Mouse (Mus musculus) lung, postnatal 0 days (tissue): ENCODE measurements around the gene Ppp6r3. TPM values are rescaled to one million over a fixed set of nuclear protein-coding genes. Genes with fewer than 3 reads are reported as not detected.

Experiments used
- ATAC-seq: fragments of 200-750 bp; cut with Nextera tagmentation; 2 replicates; pipeline ENCODE4 v1.8.0; 2017; ENCODE audit warnings: moderate library complexity
- DNase-seq: peaks from one replicate; pipeline ENCODE4 v3.0.0-alpha.2; 2016; ENCODE audit warnings: low spot score
- H3K27ac ChIP-seq: fragments of 300-500 bp; sonication (generic); 2 replicates; pipeline ENCODE4 v1.5.1; 2014; ENCODE audit warnings: antibody characterized with exemption, mild to moderate bottlenecking, low read length, mixed read lengths
- H3K27me3 ChIP-seq: fragments of 300-500 bp; sonication (generic); replicated peaks from 2 replicates; pipeline ENCODE4 v1.6.1; 2014; ENCODE audit warnings: low read length, mixed read lengths; ENCODE audit not compliant: insufficient read depth
- H3K36me3 ChIP-seq: fragments of 300-500 bp; sonication (generic); 2 replicates; pipeline ENCODE4 v1.6.1; 2014; ENCODE audit warnings: low read length, mixed read lengths; ENCODE audit not compliant: insufficient read depth
- H3K4me1 ChIP-seq: fragments of 300-500 bp; sonication (generic); 2 replicates; pipeline ENCODE4 v1.6.1; 2014; ENCODE audit warnings: antibody characterized with exemption, low read depth, low read length, mixed read lengths; ENCODE audit not compliant: insufficient read depth
- H3K4me2 ChIP-seq: fragments of 300-500 bp; sonication (generic); replicated peaks from 2 replicates; pipeline ENCODE4 v1.6.1; 2014; ENCODE audit warnings: low read depth, mild to moderate bottlenecking, low read length, moderate library complexity, mixed read lengths
- H3K4me3 ChIP-seq: fragments of 300-500 bp; sonication (generic); 2 replicates; pipeline ENCODE4 v1.5.1; 2014; ENCODE audit warnings: low read depth, low read length
- H3K9ac ChIP-seq: fragments of 300-500 bp; sonication (generic); replicated peaks from 2 replicates; pipeline ENCODE4 v1.6.1; 2014; ENCODE audit warnings: low read depth, mild to moderate bottlenecking
- H3K9me3 ChIP-seq: fragments of 300-500 bp; sonication (generic); 2 replicates; pipeline ENCODE4 v1.6.1; 2016; ENCODE audit warnings: low read length, mixed read lengths
- CTCF ChIP-seq: IDR thresholded peaks from 2 replicates; pipeline ENCODE4 v1.5.1; 2016; ENCODE audit warnings: antibody characterized with exemption, mild to moderate bottlenecking
- EP300 ChIP-seq: IDR thresholded peaks from 2 replicates; pipeline ENCODE4 v1.6.1; 2016; ENCODE audit warnings: antibody characterized with exemption, mild to moderate bottlenecking, control low read depth
- WGBS: fragments of 180-500 bp; shearing (Covaris S2); extraction: QIAGEN DNeasy Blood & Tissue Kit; methylation state at CpG from one replicate; pipeline ENCODE4 v1.1.7; 2014; 5-methylcytosine and 5-hydroxymethylcytosine counted together
- polyA plus RNA-seq: library from polyadenylated mRNA; unstranded; fragments of >200 nt; fragmentation: Nextera tagmentation; extraction: Ambion mirVana; gene quantifications from 2 replicates; pipeline ENCODE4 v1.2.1, GENCODE M21; 2015

Ppp6r3 gene
- polyA plus RNA-seq, 1 experiment from 2014 or later = 30.6 TPM

- TF ChIP-seq CTCF (no peak), EP300 (no peak)
These were observed 117.8 kb downstream of the Ppp6r3 start for GRCm38 (mm10) chr19:3457700-3458099.

GRCm38 (mm10) chr19:3451649-3452048, 123.9 kb downstream of the Ppp6r3 start:
- no peaks in the 10 kb centered on the region for H3K9me3 ChIP-seq
- H3K4me3 ChIP-seq = no peak overlapping the region
- no peak overlapping the region for H3K4me2 ChIP-seq
- ATAC-seq (no peak), DNase-seq (no peak)
- no peaks in the 10 kb centered on the region for H3K27me3 ChIP-seq
- no peak overlapping the region for H3K27ac ChIP-seq
- peaks cover 4% of the 10 kb centered on the region; the same call in 1 of the 2 replicates for H3K4me1 ChIP-seq
- H3K9ac ChIP-seq = no peak overlapping the region
- TF ChIP-seq EP300 (no peak), CTCF (no peak)
- H3K36me3 ChIP-seq = peaks cover 20% of the 10 kb centered on the region; the same call in 1 of the 2 replicates
- WGBS = 46% methylated on average over 6 of the region's 6 CpGs

More at GRCm38 (mm10) chr19:3457700-3458099, 117.8 kb downstream of the Ppp6r3 start:
- ATAC-seq (no peak), DNase-seq (no peak)
- 91% methylated on average over 4 of the region's 4 CpGs for WGBS
- Histone ChIP-seq H3K4me1 (no peaks in the 10 kb centered on the region), H3K4me2 (no peak overlapping the region), H3K27ac (no peak overlapping the region), H3K9ac (no peak overlapping the region), H3K4me3 (no peak overlapping the region), H3K9me3 (no peaks in the 10 kb centered on the region), H3K36me3 (peaks cover 56% of the 10 kb centered on the region), H3K27me3 (no peaks in the 10 kb centered on the region)

GRCm38 (mm10) chr19:3451170-3451569, 124.4 kb downstream of the Ppp6r3 start:
- Histone ChIP-seq H3K4me1 (peaks cover 4% of the 10 kb centered on the region; the same call in 1 of the 2 replicates), H3K9ac (no peak overlapping the region), H3K27me3 (no peaks in the 10 kb centered on the region), H3K4me3 (no peak overlapping the region), H3K36me3 (peaks cover 18% of the 10 kb centered on the region; the same call in 1 of the 2 replicates), H3K9me3 (no peaks in the 10 kb centered on the region), H3K27ac (no peak overlapping the region), H3K4me2 (no peak overlapping the region)
- peak; percentile 84 for DNase-seq
- TF ChIP-seq EP300 (no peak), CTCF (peak; percentile 86)
- 17% methylated on average over 6 of the region's 6 CpGs for WGBS
- ATAC-seq = peak; percentile 63

GRCm38 (mm10) chr19:3450714-3451113, 124.8 kb downstream of the Ppp6r3 start:
- TF ChIP-seq EP300 (no peak), CTCF (no peak)
- H3K27ac ChIP-seq = no peak overlapping the region
- H3K27me3 ChIP-seq = no peaks in the 10 kb centered on the region
- DNase-seq (no peak), ATAC-seq (no peak)
- H3K4me2 ChIP-seq = no peak overlapping the region
- H3K4me3 ChIP-seq = no peak overlapping the region
- WGBS = 83% methylated on average over 3 of the region's 3 CpGs
- H3K9ac ChIP-seq = no peak overlapping the region
- no peaks in the 10 kb centered on the region for H3K9me3 ChIP-seq
- peaks cover 13% of the 10 kb centered on the region; the same call in 1 of the 2 replicates for H3K36me3 ChIP-seq
- H3K4me1 ChIP-seq = peaks cover 4% of the 10 kb centered on the region; the same call in 1 of the 2 replicates

- peak; percentile 60 for ATAC-seq
These were observed 126.3 kb downstream of the Ppp6r3 start for GRCm38 (mm10) chr19:3449248-3449647.

GRCm38 (mm10) chr19:3447348-3447747, 128.2 kb downstream of the Ppp6r3 start:
- H3K27me3 ChIP-seq = no peaks in the 10 kb centered on the region
- TF ChIP-seq CTCF (peak; percentile 19), EP300 (no peak)
- H3K4me3 ChIP-seq = no peak overlapping the region
- no peak overlapping the region for H3K4me2 ChIP-seq
- 65% methylated on average over 2 of the region's 3 CpGs for WGBS
- no peak overlapping the region for H3K27ac ChIP-seq
- no peaks in the 10 kb centered on the region for H3K36me3 ChIP-seq
- DNase-seq (no peak), ATAC-seq (no peak)
- peaks cover 4% of the 10 kb centered on the region; the same call in 1 of the 2 replicates for H3K4me1 ChIP-seq
- H3K9me3 ChIP-seq = no peaks in the 10 kb centered on the region
- no peak overlapping the region for H3K9ac ChIP-seq

More at GRCm38 (mm10) chr19:3449248-3449647, 126.3 kb downstream of the Ppp6r3 start:
- no peak overlapping the region for H3K4me3 ChIP-seq
- H3K27ac ChIP-seq = peak overlapping the region; percentile 7; the same call in 1 of the 2 replicates
- peak; percentile 24 for DNase-seq
- H3K9me3 ChIP-seq = no peaks in the 10 kb centered on the region
- no peaks in the 10 kb centered on the region for H3K27me3 ChIP-seq
- H3K4me2 ChIP-seq = no peak overlapping the region
- H3K4me1 ChIP-seq = peaks cover 4% of the 10 kb centered on the region; the same call in 1 of the 2 replicates
- WGBS = 42% methylated on average over 3 of the region's 3 CpGs
- TF ChIP-seq EP300 (no peak), CTCF (no peak)
- no peak overlapping the region for H3K9ac ChIP-seq
- H3K36me3 ChIP-seq = no peaks in the 10 kb centered on the region
